Mouse (Mus musculus) frontal cortex, postnatal 10 days (tissue): Measurements from ENCODE around the gene Fgfbp3.
A peak's percentile ranks its signal among the peaks of the same experiment; 100 is the strongest.
"Not testable (repeated sequence)": the region's sequence is repeated elsewhere in the genome, so short reads cannot be mapped to it uniquely, and the experiment has no call there.

Experiments used
- DNase-seq, 2 experiments: peaks; one replicate each; pipeline ENCODE4 v3.0.0; 2022; ENCODE audit warnings: low spot score in 2 of 2, mixed read lengths in 1 of 2

Gene Fgfbp3

DNA sequence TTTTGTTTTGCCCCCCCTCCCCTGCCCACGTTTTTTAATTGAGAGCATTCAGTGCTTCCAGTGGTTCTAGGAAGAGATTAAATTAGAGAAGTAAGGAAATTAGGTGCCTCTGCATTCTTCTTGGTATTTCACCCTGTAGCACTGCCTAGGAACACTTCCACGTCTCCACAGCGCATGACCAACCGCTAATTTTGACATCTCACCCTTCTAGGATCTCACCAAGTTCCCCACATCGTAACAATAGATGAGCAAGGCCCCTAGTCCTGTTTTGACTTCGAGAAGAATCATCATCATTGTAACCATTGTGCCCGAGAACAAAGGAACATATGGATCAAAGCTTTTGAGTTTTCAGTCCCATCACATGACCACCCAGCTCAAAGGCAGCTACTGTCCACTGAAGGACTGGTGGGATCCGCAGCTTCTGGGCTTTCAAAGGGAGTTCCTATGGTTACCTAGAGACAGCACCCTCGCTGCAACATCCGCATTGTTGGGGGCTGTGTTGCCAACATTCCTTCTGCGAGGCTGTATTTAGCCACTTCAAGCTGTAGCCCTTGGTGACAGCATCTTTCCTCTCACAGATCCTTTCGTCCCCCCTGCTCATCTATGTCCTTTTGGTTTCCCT lies 8.9 kb downstream of the Fgfbp3 start:
- peak; percentile 52 to 72 for DNase-seq

DNA sequence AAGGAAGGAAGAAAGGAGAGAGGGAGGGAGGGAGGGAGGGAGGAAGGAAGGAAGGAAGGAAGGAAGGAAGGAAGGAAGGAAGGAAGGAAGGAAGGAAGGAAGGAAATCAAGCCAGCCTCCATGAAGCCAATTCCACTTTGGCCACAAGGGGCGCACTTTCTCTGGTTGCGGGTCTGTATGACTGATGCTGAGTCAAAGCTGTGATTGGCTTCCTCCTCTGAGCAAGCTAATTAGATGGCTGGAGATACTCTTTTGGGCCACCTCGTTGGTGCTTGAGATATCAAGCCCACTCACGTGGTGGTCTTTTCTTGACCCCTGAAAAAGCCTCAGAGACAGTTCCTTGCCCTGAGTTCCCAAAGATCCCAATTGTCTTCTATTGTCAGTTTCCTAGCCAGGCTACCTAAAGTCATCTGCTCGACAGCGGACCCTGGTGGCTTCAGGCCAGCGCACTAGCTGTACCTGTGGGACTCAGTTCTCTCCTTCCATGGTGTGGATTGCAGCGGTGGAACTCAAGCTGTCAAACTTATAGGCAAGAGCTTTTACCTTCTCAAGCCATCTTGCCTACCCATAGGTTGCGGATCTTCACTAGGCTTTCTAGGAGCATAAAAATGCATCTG lies 9.6 kb downstream of the Fgfbp3 start:
- no peak for DNase-seq

DNA sequence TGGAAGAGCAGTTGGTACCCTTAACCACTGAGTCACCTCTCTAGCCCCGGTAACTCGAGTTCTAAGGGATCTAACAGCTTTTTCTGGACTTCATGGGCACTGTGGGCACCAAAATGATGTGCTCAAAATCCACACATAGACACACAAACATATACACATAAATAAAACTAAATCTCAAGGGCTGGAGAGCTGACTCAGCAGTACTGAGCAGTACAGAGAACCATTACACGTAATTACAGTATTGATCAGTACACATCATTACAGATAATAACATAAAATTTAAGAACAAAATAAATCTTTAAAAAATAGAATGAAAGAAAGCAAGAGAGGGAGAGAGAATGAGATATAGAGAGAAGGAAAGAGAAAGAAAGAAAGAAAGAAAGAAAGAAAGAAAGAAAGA lies 10.3 kb downstream of the Fgfbp3 start:
- no peak for DNase-seq

DNA sequence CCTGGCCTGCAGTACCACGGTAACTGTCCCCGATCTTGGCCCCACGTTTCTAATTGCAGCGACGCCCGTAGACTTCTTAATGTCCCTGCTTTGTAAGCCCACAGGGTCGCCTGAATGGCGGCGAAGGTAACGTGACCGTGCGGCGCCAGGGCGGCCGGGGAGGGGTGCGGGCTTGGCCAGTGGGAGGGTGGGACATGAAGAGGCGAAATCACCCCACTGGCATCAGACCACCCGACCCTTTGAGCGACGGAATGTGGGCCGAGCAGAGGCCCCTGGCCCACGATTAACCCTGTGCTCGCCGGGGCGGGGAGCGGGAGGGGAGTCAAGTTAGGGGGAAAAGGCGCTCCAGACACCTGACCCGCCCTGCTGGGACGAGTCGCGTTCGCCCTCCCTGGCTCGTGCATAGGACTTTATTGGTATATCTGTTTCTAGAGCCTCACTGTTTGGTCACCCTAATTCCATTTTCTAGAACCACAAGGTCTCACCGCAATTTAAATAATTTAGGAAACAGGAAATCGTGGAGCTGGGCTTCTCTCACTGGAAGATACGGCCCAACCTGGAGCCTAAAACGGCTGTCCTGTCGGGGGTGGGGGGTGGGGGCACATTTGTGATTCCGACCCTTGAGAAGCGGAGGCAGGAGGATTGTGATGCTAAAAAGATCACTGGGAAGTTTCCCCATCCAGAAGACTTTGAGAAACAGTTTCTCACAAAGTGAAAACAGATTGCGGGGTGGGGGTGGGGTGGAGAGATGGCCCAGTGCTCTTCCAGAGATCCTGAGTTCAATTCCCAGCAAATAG lies 15.0 kb downstream of the Fgfbp3 start:
- DNase-seq: peak; percentile 66 to 69

DNA sequence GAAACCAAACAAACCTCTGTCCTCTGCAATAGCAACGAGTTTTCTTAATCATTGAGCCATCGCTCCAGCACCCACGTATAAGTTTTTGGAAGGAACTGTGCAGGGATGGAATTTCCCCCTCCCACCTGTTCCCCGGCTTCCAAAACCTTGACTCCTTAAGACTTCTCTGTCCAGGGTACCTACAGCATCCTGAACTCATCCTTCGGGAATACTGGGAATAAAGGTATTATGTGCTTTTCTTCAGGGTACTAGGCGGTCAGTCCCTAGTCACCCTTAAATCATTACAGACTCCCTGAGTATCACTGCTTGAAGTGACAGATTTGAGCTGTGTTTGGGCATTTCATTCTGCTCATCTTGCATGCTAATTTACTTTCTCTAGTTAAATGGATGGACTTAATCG lies 16.0 kb downstream of the Fgfbp3 start:
- no peak for DNase-seq

DNA sequence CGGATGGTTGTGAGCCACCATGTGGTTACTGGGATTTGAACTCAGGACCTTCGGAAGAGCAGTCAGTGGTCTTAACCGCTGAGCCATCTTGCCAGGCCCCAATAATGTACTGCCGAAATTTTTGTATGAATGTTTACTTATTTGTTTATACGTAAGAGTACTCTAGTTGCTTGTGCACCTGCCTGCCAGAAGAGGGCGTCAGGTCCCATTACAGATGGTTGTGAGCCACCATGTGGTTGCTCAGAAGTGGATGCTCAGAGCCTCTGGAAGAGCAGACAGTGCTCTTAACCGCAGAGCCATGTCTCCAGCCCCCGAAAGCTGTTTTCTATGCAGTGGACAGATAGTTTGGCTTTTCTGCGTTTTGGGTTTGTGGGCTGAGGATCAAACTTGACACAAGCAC lies 21.6 kb downstream of the Fgfbp3 start:
- DNase-seq: no peak

DNA sequence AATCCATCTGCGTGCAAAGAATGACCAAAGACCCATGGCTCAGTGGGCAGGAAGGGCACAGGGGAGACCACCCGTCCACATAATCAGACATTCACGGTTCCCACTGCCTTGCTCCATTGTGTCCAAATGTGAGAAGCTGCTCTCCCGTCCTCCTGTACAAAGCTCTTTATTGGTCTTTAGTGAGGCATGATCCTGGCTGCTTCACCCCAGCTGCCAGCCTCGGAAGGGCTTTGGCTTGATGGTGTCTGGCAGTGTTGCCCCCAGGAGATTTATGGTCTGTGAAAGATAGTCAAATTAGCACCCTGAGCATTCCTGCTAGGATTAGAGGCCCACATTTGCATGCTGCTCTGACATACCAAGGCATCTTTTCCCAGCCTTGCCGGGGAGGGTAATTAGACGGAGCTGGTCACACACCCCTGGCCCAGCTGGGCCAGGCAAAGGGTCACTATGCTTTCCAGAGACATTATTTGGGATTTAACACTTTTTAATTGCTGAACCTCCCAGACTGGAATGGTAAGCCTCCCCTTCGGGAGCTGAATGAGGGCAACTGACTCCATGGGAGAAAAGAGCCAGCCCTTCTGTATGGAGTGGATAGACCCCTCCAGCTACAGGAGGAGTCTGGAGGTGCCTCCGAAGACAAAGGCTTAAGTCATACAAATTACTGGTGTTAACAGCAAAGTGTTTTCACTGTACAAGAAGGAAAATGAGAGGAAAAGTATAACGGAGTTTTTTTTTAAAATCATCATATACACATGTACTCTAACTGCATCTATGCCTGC lies 22.4 kb downstream of the Fgfbp3 start:
- DNase-seq: no peak

DNA sequence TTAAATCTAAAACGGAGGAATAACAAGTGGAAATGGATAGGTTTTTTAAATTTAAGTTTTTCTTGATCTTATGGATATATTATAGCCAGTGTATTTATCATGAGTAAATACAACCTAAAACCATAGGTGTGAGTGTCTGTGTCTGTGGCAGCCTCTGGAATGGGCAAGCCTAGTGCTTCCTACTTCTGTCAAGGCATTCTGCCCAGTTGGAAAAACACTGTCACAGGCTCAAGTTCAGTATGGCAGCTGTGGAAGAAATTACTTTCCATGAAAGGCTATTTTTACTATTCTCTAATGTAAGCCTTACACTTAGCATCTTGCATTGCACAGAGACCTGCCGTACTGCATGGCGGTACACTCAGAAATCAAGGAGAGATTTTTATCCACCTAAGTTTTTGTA lies 27.7 kb downstream of the Fgfbp3 start:
- DNase-seq: no peak

DNA sequence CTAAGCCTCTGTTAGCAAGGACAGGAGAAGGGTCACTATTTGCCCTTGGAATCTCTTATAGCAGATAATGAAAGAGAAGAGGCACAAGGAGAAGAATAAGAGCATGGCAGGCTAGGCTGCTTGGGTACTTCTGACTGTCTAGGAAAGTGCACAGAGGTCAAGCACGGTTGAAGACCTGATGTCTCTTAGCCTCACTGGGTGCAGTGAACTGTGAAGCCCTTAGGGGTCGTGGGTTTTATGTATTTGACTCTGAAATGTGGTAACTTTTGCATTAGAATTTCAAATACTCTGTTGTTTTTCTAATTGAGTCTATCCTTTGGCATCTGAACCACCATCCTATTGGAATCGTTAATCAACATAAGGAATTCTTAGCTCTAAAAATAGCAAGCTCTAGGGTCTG lies 31.7 kb downstream of the Fgfbp3 start:
- no peak for DNase-seq

DNA sequence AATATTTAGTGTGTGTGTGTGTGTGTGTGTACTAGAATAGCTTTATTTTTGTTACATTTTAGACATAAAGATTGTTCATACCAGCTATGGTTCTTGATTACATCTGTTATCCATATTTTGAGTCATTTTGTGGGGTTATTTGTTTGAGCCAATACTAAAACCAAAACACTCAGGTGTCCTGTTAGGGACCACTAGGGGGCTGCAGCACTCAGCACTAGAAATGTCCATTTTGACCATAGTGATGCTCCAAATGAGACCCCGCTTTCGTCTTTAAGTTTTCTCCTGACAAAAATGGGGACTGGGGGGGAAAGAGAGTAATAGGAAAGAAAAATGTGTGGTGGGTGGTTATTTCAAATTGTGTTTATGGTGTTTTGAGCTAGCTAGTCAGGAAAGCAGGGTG lies 33.1 kb downstream of the Fgfbp3 start:
- no peak for DNase-seq

DNA sequence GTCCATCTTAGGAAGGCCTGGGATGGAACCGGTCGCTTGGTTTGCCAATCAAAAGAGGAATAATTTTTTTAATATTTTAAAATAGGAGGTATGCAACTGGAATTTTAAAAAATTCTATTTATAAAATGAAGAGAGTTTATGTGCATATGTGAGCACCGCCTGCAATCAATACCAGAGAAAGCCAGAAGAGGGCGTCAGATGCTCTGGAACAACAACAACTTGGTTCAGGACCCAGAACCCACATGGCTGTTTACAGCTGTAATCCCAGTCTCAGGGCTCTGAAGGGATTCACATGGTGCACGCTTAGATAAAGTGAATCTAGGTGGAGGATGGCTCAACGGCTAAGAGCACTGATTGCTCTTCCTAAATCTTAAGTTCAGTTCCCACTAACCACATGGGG lies 36.3 kb downstream of the Fgfbp3 start:
- no peak for DNase-seq

DNA sequence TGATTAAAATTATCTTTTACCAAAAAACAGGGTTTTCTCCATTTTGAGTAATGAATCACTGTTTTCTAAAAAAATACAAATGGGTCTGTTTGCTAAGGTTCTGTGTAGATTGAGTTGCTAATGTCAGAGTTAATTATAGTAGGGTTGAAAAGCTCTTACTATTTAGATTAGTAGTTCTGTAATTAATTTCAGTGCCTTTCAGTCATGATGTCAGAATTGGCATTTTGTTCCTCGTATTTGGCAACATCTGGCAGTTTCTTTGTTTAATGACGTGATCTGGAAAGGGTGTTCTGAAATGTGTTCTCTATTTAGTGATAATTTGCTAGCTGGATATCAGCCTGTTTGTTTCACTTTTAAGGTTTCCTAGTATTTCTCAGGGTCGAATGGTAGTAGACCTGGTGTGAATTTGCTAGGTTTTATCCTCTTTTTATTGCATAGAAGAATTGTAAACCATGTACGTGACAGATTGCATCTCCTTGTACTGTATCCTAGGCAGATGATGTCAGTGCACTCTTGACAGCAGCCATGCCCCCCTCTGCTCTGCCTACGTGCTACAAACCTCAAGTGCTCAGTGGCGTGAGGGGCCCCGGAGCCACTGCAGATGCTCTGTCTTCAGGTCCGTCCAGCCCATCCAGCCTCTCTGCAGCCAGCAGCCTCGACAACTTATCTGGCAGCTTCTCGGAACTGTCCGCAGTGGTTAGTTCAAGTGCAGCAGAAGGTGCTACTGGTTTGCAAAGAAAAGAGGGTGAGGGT lies 40.5 kb downstream of the Fgfbp3 start:
- no peak for DNase-seq

DNA sequence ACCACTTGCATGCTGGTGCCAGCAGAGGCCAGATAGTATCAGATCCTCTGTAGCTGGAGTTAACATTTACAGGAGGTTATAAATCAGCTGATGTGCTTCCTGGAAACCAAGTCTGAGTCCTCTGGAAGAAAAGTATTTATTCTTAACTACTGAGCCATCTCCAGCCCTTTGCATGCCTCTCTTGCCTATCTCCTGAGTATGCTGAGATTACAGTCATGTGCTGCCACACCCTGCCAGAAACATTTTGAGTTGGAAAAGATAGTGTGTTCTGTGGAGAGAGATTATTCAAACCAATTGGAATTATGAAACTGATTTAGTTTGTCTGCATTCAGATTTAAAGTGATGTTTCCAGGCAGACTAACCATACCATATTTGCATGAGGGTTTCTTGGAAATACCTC lies 42.1 kb downstream of the Fgfbp3 start:
- DNase-seq: no peak

DNA sequence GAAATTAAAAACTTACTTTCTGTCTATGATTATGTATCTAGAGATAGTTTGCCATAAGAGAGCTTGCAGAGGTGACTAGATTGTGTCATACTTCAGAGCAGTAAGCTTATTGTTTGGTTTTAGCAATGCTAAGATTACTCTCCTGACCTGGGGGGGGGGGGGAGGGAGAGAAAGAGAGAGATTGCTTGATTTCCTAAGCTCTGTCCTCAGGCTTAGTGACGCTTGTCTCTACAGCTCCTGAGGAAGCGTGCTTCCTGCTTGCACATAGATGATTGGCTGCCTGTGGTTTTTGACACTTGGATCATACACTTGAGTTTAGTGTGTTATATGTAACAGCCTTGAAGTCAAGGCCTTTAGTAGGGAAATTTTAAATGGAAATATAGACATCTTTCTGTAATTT lies 44.8 kb downstream of the Fgfbp3 start:
- DNase-seq: no peak

DNA sequence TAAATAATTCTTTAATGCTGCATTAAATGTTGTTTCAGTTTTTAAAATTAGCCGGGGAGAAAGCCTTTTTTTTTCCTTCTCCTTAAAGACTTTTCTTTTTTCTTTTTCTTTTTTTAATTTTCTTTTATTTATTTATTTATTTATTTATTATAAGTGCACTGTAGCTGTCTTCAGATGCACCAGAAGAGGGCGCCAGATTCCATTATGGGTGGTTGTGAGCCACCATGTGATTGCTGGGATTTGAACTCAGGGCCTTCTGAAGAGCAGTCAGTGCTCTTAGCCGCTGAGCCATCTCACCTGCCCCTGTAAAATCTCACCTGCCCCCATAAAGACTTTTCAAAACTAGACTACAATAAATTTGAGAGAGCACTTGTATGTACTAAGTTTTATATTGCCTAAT lies 50.7 kb downstream of the Fgfbp3 start:
- DNase-seq: not testable (repeated sequence)
